Mouse (Mus musculus) testis, adult 2 months (tissue): ENCODE data around the gene Igf1r. TPM values are rescaled to one million over a fixed set of nuclear protein-coding genes. Genes with fewer than 3 reads are reported as not detected.

Experiments
- H3K27ac ChIP-seq: fragments of 200-500 bp; 2 replicates; pipeline ENCODE4 v1.5.1; 2012; ENCODE audit warnings: low read depth, low read length; ENCODE audit not compliant: control insufficient read depth, insufficient read depth
- H3K27me3 ChIP-seq: fragments of 200-500 bp; 2 replicates; pipeline ENCODE4 v1.6.1; 2012; ENCODE audit warnings: mild to moderate bottlenecking, low read length, moderate library complexity; ENCODE audit not compliant: control insufficient read depth, insufficient read depth
- H3K36me3 ChIP-seq: fragments of 200-500 bp; 2 replicates; pipeline ENCODE4 v1.6.1; 2012; ENCODE audit warnings: mild to moderate bottlenecking, low read length; ENCODE audit not compliant: control insufficient read depth, insufficient read depth
- H3K4me1 ChIP-seq: fragments of 200-500 bp; 2 replicates; pipeline ENCODE4 v1.6.1; 2012; ENCODE audit warnings: low read length; ENCODE audit not compliant: control insufficient read depth, insufficient read depth
- H3K4me3 ChIP-seq: fragments of 200-500 bp; 2 replicates; pipeline ENCODE4 v1.5.1; 2012; ENCODE audit warnings: low read depth, mild to moderate bottlenecking, low read length, moderate library complexity, mixed read lengths; ENCODE audit not compliant: control insufficient read depth
- CTCF ChIP-seq: fragments of 200-500 bp; IDR thresholded peaks from 2 replicates; pipeline ENCODE4 v1.5.1; 2012; ENCODE audit warnings: low read depth, mild to moderate bottlenecking, inconsistent platforms, low read length, moderate library complexity; ENCODE audit not compliant: control insufficient read depth, insufficient read depth, insufficient replicate concordance
- POLR2A ChIP-seq: fragments of 200-500 bp; IDR thresholded peaks from 2 replicates; pipeline ENCODE4 v1.6.1; 2012; ENCODE audit warnings: low read depth, mild to moderate bottlenecking, inconsistent platforms, low read length, moderate library complexity; ENCODE audit not compliant: control insufficient read depth
- polyA plus RNA-seq: library from polyadenylated mRNA; depleted of rRNA; stranded (reverse); fragments of >200 nt; gene quantifications from 2 replicates; pipeline ENCODE4 v1.2.3, GENCODE M21; 2012

Igf1r gene
- polyA plus RNA-seq, 1 experiment, result 4.2 TPM

- Histone ChIP-seq H3K27me3 (no peaks in the 10 kb centered on the region), H3K4me3 (no peak overlapping the region), H3K4me1 (no peaks in the 10 kb centered on the region), H3K36me3 (no peaks in the 10 kb centered on the region), H3K27ac (no peak overlapping the region)
- TF ChIP-seq POLR2A (no peak), CTCF (no peak)
Measured at GRCm38 (mm10) chr7:68010802-68011201, 58.2 kb downstream of the Igf1r start.

GRCm38 (mm10) chr7:68011385-68012122 lies 58.9 kb downstream of the Igf1r start:
- Histone ChIP-seq H3K27me3 (no peaks in the 10 kb centered on the region), H3K27ac (no peak overlapping the region), H3K4me3 (no peak overlapping the region), H3K4me1 (no peaks in the 10 kb centered on the region), H3K36me3 (no peaks in the 10 kb centered on the region)
- TF ChIP-seq CTCF, result no peak
- no peak for TF ChIP-seq POLR2A

GRCm38 (mm10) chr7:68012123-68012474 lies 59.5 kb downstream of the Igf1r start:
- H3K4me1 ChIP-seq, result no peaks in the 10 kb centered on the region
- H3K36me3 ChIP-seq, result no peaks in the 10 kb centered on the region
- TF ChIP-seq CTCF (no peak), POLR2A (no peak)
- H3K27me3 ChIP-seq, result no peaks in the 10 kb centered on the region
- no peak overlapping the region for H3K27ac ChIP-seq
- H3K4me3 ChIP-seq, result no peak overlapping the region

GRCm38 (mm10) chr7:68014495-68014894 lies 61.9 kb downstream of the Igf1r start:
- TF ChIP-seq POLR2A (no peak), CTCF (no peak)
- Histone ChIP-seq H3K4me1 (no peaks in the 10 kb centered on the region), H3K27ac (no peak overlapping the region), H3K27me3 (no peaks in the 10 kb centered on the region), H3K36me3 (no peaks in the 10 kb centered on the region), H3K4me3 (no peak overlapping the region)

GRCm38 (mm10) chr7:68015404-68015803 lies 62.8 kb downstream of the Igf1r start:
- TF ChIP-seq POLR2A, result no peak
- no peak for TF ChIP-seq CTCF
- Histone ChIP-seq H3K27ac (no peak overlapping the region), H3K4me1 (no peaks in the 10 kb centered on the region), H3K27me3 (no peaks in the 10 kb centered on the region), H3K4me3 (no peak overlapping the region), H3K36me3 (no peaks in the 10 kb centered on the region)

- H3K27ac ChIP-seq, result no peak overlapping the region
- no peak for TF ChIP-seq POLR2A
- TF ChIP-seq CTCF, result no peak
Measured at GRCm38 (mm10) chr7:68018038-68018437, 65.4 kb downstream of the Igf1r start.

GRCm38 (mm10) chr7:68020556-68020955 lies 67.9 kb downstream of the Igf1r start:
- no peaks in the 10 kb centered on the region for H3K27me3 ChIP-seq
- no peak for TF ChIP-seq CTCF
- no peak for TF ChIP-seq POLR2A
- no peaks in the 10 kb centered on the region; the same call in 1 of the 2 replicates for H3K4me1 ChIP-seq
- H3K36me3 ChIP-seq, result no peaks in the 10 kb centered on the region
- H3K27ac ChIP-seq, result no peak overlapping the region
- no peak overlapping the region for H3K4me3 ChIP-seq

More at GRCm38 (mm10) chr7:68018038-68018437, 65.4 kb downstream of the Igf1r start:
- Histone ChIP-seq H3K36me3 (no peaks in the 10 kb centered on the region), H3K27me3 (no peaks in the 10 kb centered on the region), H3K4me1 (no peaks in the 10 kb centered on the region), H3K4me3 (no peak overlapping the region)

GRCm38 (mm10) chr7:68021741-68022140 lies 69.1 kb downstream of the Igf1r start:
- Histone ChIP-seq H3K4me1 (no peaks in the 10 kb centered on the region; the same call in 1 of the 2 replicates), H3K27ac (no peak overlapping the region), H3K27me3 (no peaks in the 10 kb centered on the region), H3K36me3 (no peaks in the 10 kb centered on the region), H3K4me3 (no peak overlapping the region)
- TF ChIP-seq CTCF, result no peak
- no peak for TF ChIP-seq POLR2A
